Mouse (Mus musculus) forebrain, embryonic 16.5 days (tissue): ENCODE data around the gene Zfp955a. TPM values are rescaled to one million over a fixed set of nuclear protein-coding genes. Genes with fewer than 3 reads are reported as not detected.

Source experiments
- polyA plus RNA-seq: library from polyadenylated mRNA; unstranded; fragments of >200 nt; fragmentation: Nextera tagmentation; extraction: Ambion mirVana; gene quantifications from 2 replicates; pipeline ENCODE4 v1.2.1, GENCODE M21; 2015

Zfp955a gene
- polyA plus RNA-seq, 1 experiment from 2014 or later = 29.8 TPM

Other genes starting within 250 kb of the Zfp955a start
- 32.1 and 34.6 TPM in 2 replicates for gene Zfp763, start 221.7 kb downstream of the Zfp955a start, polyA plus RNA-seq
- gene 4921501E09Rik, start 187.1 kb downstream of the Zfp955a start, polyA plus RNA-seq = not detected in 2 replicates
- 25.0 and 26.8 TPM in 2 replicates for gene Zfp563, start 165.8 kb downstream of the Zfp955a start, polyA plus RNA-seq
- gene Morc2b, start 115.5 kb downstream of the Zfp955a start, polyA plus RNA-seq = 0.17 and 0.44 TPM in 2 replicates
- not detected in 2 replicates for gene Olfr55, start 86.7 kb downstream of the Zfp955a start, polyA plus RNA-seq
- not detected in 2 replicates for gene Olfr239, start 63.8 kb downstream of the Zfp955a start, polyA plus RNA-seq
- 0.05 TPM in 1 of 2 replicates, not detected in the other for gene Olfr1564, start 33.5 kb downstream of the Zfp955a start, polyA plus RNA-seq
- 0.04 TPM in 1 of 2 replicates, not detected in the other for gene Olfr63, start 9.5 kb upstream of the Zfp955a start, polyA plus RNA-seq
- gene Zfp955b, start 34.4 kb upstream of the Zfp955a start, polyA plus RNA-seq = 23.8 and 24.4 TPM in 2 replicates
- gene Zfp81, start 103.7 kb upstream of the Zfp955a start, polyA plus RNA-seq = 20.9 and 25.9 TPM in 2 replicates
- 21.0 and 24.2 TPM in 2 replicates for gene Zfp101, start 139.5 kb upstream of the Zfp955a start, polyA plus RNA-seq
- 0.20 TPM in 1 of 2 replicates, not detected in the other for gene Actl9, start 177.8 kb upstream of the Zfp955a start, polyA plus RNA-seq